21 mouse cellular contexts compared by ENCODE assay signal in the genomic region with DNA sequence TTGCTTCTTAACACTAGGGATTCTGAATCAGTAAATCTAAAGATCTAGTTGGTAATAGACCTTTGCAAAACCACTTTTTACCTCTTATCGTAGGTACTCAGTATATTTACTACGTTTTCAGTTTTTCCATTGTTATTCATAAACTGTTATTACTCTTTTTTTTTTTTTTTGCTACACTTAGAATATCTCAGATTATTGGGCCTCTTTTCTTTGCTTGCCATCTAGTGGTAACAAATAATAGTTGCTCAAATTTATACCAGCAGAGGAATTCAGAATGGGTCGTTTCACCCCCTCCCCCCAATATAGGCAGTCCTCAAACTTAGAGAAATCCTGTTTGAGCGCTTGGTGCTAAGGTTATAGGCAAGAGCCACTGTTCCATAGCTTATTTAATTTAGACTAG. TPM values are rescaled to one million over a fixed set of nuclear protein-coding genes. Genes with fewer than 3 reads are reported as not detected.
DNase-seq lines count a peak whose midpoint lies in the region; ATAC-seq and TF ChIP-seq lines count a peak whose summit lies in the region.
"Had no signal": no experiment of that assay in that cellular context is flagged by ENCODE, and none has a peak within 500 bp of the region (broad histone marks: within the 10 kb centered on the region; RNA-seq: fewer than 3 reads in every experiment).

No protein-coding gene starts in this region.

- no peak overlapping the region for H3K9ac ChIP-seq in hindbrain, postnatal 0 days (replicated peaks; ENCODE audit: low read length)
- no peak overlapping the region for H3K9ac ChIP-seq in lung, postnatal 0 days (replicated peaks; ENCODE audit: low read depth)
- no peak overlapping the region for H3K9ac ChIP-seq in MEL (ENCODE audit: control insufficient read depth, low read depth, low read length, poor library complexity, severe bottlenecking)
- H3K9ac ChIP-seq: embryonic facial prominence, embryonic 12.5 days; forebrain, embryonic 15.5 days; heart, embryonic 13.5 days; midbrain, embryonic 12.5 days; neural tube, embryonic 13.5 days had no signal

- DNase-seq in hindbrain, postnatal 0 days (ENCODE audit: low spot score): no peak
- DNase-seq in hindbrain, embryonic 10.5 days (ENCODE audit: low spot score): no peak
- peak; percentile 52 for DNase-seq in lung, postnatal 0 days (ENCODE audit: low spot score)
- no peak for DNase-seq in lung, postnatal 25 days (ENCODE audit: low spot score)
- DNase-seq in MEL (ENCODE audit: low read depth, low spot score): no peak
- DNase-seq in embryonic facial prominence, embryonic 10.5 days (ENCODE audit: low spot score): no peak
- DNase-seq: heart, postnatal 4 days; kidney, adult 18-20 months; kidney, postnatal 14 days; lung, adult 2 months; right cerebral cortex, adult 18-20 months; thymus, postnatal 25 days had no signal

- no peak for ATAC-seq in hindbrain, postnatal 0 days
- ATAC-seq in lung, postnatal 0 days: no peak
- no peak for ATAC-seq in erythroblast, adult 5-6 weeks (replicated peaks; ENCODE audit: low FRiP score, poor library complexity, severe bottlenecking)
- ATAC-seq: forebrain, embryonic 15.5 days; hindbrain, embryonic 16.5 days had no signal

- WGBS in hindbrain, postnatal 0 days: 73% methylated on average over 4 of the region's 4 CpGs
- 89% methylated on average over 4 of the region's 4 CpGs for WGBS in hindbrain, embryonic 10.5 days
- 62% methylated on average over 4 of the region's 4 CpGs for WGBS in lung, postnatal 0 days
- WGBS in embryonic facial prominence, embryonic 10.5 days: 86% methylated on average over 4 of the region's 4 CpGs

- H3K4me3 ChIP-seq in hindbrain, postnatal 0 days (ENCODE audit: low read length): no peak overlapping the region
- no peak overlapping the region for H3K4me3 ChIP-seq in hindbrain, embryonic 10.5 days
- H3K4me3 ChIP-seq in lung, postnatal 0 days (ENCODE audit: low read depth, low read length): no peak overlapping the region
- no peak overlapping the region for H3K4me3 ChIP-seq in MEL (ENCODE audit: control insufficient read depth in 1 of 2, insufficient read depth in 1 of 2, low read depth in 2 of 2, low read length in 2 of 2)
- H3K4me3 ChIP-seq in embryonic facial prominence, embryonic 10.5 days: no peak overlapping the region
- H3K4me3 ChIP-seq: embryonic facial prominence, embryonic 12.5 days; forebrain, embryonic 15.5 days; heart, embryonic 13.5 days; limb, embryonic 10.5 days; midbrain, embryonic 12.5 days; neural tube, embryonic 13.5 days had no signal

- H3K79me2 ChIP-seq in MEL (ENCODE audit: control insufficient read depth, insufficient read depth, low read length, poor library complexity): peaks cover 79% of the 10 kb centered on the region

- H3K27ac ChIP-seq in hindbrain, postnatal 0 days: no peak overlapping the region
- no peak overlapping the region for H3K27ac ChIP-seq in hindbrain, embryonic 10.5 days
- no peak overlapping the region for H3K27ac ChIP-seq in lung, postnatal 0 days (ENCODE audit: low read length)
- no peak overlapping the region for H3K27ac ChIP-seq in MEL (ENCODE audit: control insufficient read depth, low read depth, low read length)
- no peak overlapping the region for H3K27ac ChIP-seq in embryonic facial prominence, embryonic 10.5 days (replicated peaks)
- H3K27ac ChIP-seq: embryonic facial prominence, embryonic 12.5 days; forebrain, embryonic 15.5 days; heart, embryonic 13.5 days; limb, embryonic 10.5 days; midbrain, embryonic 12.5 days; neural tube, embryonic 13.5 days had no signal

- H3K36me3 ChIP-seq in hindbrain, postnatal 0 days (ENCODE audit: insufficient read depth, low read length): peaks cover 3% of the 10 kb centered on the region
- peaks cover 73% of the 10 kb centered on the region for H3K36me3 ChIP-seq in hindbrain, embryonic 10.5 days
- H3K36me3 ChIP-seq in lung, postnatal 0 days (ENCODE audit: insufficient read depth, low read length): no peaks in the 10 kb centered on the region
- peaks cover 40 to 56% of the 10 kb centered on the region in 2 experiments for H3K36me3 ChIP-seq in MEL (ENCODE audit: control insufficient read depth in 1 of 2, insufficient read depth in 2 of 2, low read length in 2 of 2)
- H3K36me3 ChIP-seq in embryonic facial prominence, embryonic 10.5 days (replicated peaks): peaks cover 75% of the 10 kb centered on the region

- H3K9me3 ChIP-seq in hindbrain, postnatal 0 days (ENCODE audit: low read length): no peaks in the 10 kb centered on the region
- H3K9me3 ChIP-seq in hindbrain, embryonic 10.5 days: no peaks in the 10 kb centered on the region
- H3K9me3 ChIP-seq in lung, postnatal 0 days (ENCODE audit: low read length): no peaks in the 10 kb centered on the region
- H3K9me3 ChIP-seq in MEL (replicated peaks; ENCODE audit: insufficient read depth, low read length): no peaks in the 10 kb centered on the region
- H3K9me3 ChIP-seq in embryonic facial prominence, embryonic 10.5 days: no peaks in the 10 kb centered on the region
- H3K9me3 ChIP-seq: embryonic facial prominence, embryonic 12.5 days; forebrain, embryonic 15.5 days; heart, embryonic 13.5 days; limb, embryonic 10.5 days; midbrain, embryonic 12.5 days; neural tube, embryonic 13.5 days had no signal

- no peak; the same call in none of the 2 replicates for TF ChIP-seq RAD21 in MEL (IDR thresholded peaks at IDR 0.05; ENCODE audit: low read depth, low read length)

- H3K27me3 ChIP-seq in hindbrain, postnatal 0 days (ENCODE audit: insufficient read depth, low read length): no peaks in the 10 kb centered on the region
- no peaks in the 10 kb centered on the region for H3K27me3 ChIP-seq in hindbrain, embryonic 10.5 days (ENCODE audit: insufficient read depth, poor library complexity, severe bottlenecking)
- H3K27me3 ChIP-seq in lung, postnatal 0 days (replicated peaks; ENCODE audit: insufficient read depth, low read length): no peaks in the 10 kb centered on the region
- H3K27me3 ChIP-seq in MEL (ENCODE audit: control insufficient read depth in 1 of 2, insufficient read depth in 2 of 2, low read length in 2 of 2): no peaks in the 10 kb centered on the region
- H3K27me3 ChIP-seq in embryonic facial prominence, embryonic 10.5 days (replicated peaks; ENCODE audit: low read depth, poor library complexity, severe bottlenecking): no peaks in the 10 kb centered on the region
- H3K27me3 ChIP-seq: embryonic facial prominence, embryonic 12.5 days; forebrain, embryonic 15.5 days; heart, embryonic 13.5 days; midbrain, embryonic 12.5 days; neural tube, embryonic 13.5 days had no signal

- no peak for TF ChIP-seq EP300 in lung, postnatal 0 days (IDR thresholded peaks at IDR 0.05)
- no peak for TF ChIP-seq EP300 in MEL (IDR thresholded peaks at IDR 0.05; ENCODE audit: low read depth in 1 of 2, low read length in 2 of 2)

- no peak for TF ChIP-seq POLR2A in MEL (IDR thresholded peaks at IDR 0.05; ENCODE audit: control insufficient read depth in 1 of 2, insufficient read depth in 1 of 2, low read depth in 1 of 2, low read length in 2 of 2, poor library complexity in 1 of 2)

- no peak overlapping the region for H3K4me2 ChIP-seq in hindbrain, postnatal 0 days (ENCODE audit: low read depth, low read length)
- no peak overlapping the region for H3K4me2 ChIP-seq in lung, postnatal 0 days (replicated peaks; ENCODE audit: low read depth, low read length)
- H3K4me2 ChIP-seq: embryonic facial prominence, embryonic 12.5 days; forebrain, embryonic 15.5 days; heart, embryonic 13.5 days; midbrain, embryonic 12.5 days; neural tube, embryonic 13.5 days had no signal

- 0 out of 2 replicates have a peak, but pooled peaks cover 3% of the 10 kb centered on the region for H3K4me1 ChIP-seq in hindbrain, postnatal 0 days (ENCODE audit: insufficient read depth, low read length)
- peaks cover 8% of the 10 kb centered on the region for H3K4me1 ChIP-seq in hindbrain, embryonic 10.5 days (replicated peaks)
- H3K4me1 ChIP-seq in lung, postnatal 0 days (ENCODE audit: insufficient read depth, low read depth, low read length): no peaks in the 10 kb centered on the region; the same call in 1 of the 2 replicates
- peaks cover 0 to 5% of the 10 kb centered on the region in 2 experiments; a peak in 3 of 4 replicates for H3K4me1 ChIP-seq in MEL (ENCODE audit: control insufficient read depth in 1 of 2, insufficient read depth in 2 of 2, low read length in 2 of 2)
- peaks cover 15% of the 10 kb centered on the region for H3K4me1 ChIP-seq in embryonic facial prominence, embryonic 10.5 days
- H3K4me1 ChIP-seq: limb, embryonic 10.5 days had no signal

- peak; percentile 52 for TF ChIP-seq CTCF in hindbrain, postnatal 0 days (IDR thresholded peaks at IDR 0.05; ENCODE audit: low read depth)
- TF ChIP-seq CTCF in lung, postnatal 0 days (IDR thresholded peaks at IDR 0.05): peak; percentile 43
- TF ChIP-seq CTCF in MEL (IDR thresholded peaks at IDR 0.05 in 2 of 3, conservative IDR thresholded peaks at IDR 0.05 in 1 of 3; ENCODE audit: control insufficient read depth in 1 of 3, insufficient read depth in 1 of 3, low read depth in 2 of 3, low read length in 3 of 3, poor library complexity in 1 of 3, severe bottlenecking in 1 of 3): peak in 2 of 3 experiments; percentile 30 to 40; a peak in 3 of 6 replicates

RNA-seq across cellular contexts. Expression of a gene that starts 18.4 kb away (rescaled TPM):
- 181 and 188 TPM in 2 replicates for total RNA-seq in hindbrain, postnatal 0 days (2014; rRNA removed)
- 1,457 and 1,531 TPM in 2 replicates for polyA plus RNA-seq in hindbrain, postnatal 0 days (2015; fragmentation: Nextera tagmentation; extraction: Ambion mirVana)
- 1,323 and 1,330 TPM in 2 replicates for polyA plus RNA-seq in hindbrain, embryonic 10.5 days (2016; fragmentation: Nextera tagmentation; extraction: Ambion mirVana)
- 453 and 499 TPM in 2 replicates for polyA plus RNA-seq in lung, postnatal 0 days (2015; fragmentation: Nextera tagmentation; extraction: Ambion mirVana)
- 303 and 356 TPM in 2 replicates for total RNA-seq in MEL (2012; rRNA removed)
- 100 to 1,000 TPM; 755 to 855 TPM for polyA plus RNA-seq in MEL (2012; ENCODE audit: insufficient read depth in 1 of 2, insufficient read length in 2 of 2, low read depth in 1 of 2, low replicate concordance in 2 of 2, missing spikeins in 1 of 2)
- total RNA-seq in erythroblast, adult 5-6 weeks (2015; ENCODE audit: low replicate concordance): 119 and 129 TPM in 2 replicates
- 56.7 and 60.2 TPM in 2 replicates for total RNA-seq in erythroblast, adult 5-6 weeks (2017; ENCODE audit: low replicate concordance)
- polyA plus RNA-seq in embryonic facial prominence, embryonic 10.5 days (2016; fragmentation: Nextera tagmentation; extraction: Ambion mirVana): 1,280 and 1,286 TPM in 2 replicates

RNA-seq across cellular contexts. Expression of a gene that starts 44.8 kb away (rescaled TPM):
- 12.7 and 12.8 TPM in 2 replicates for total RNA-seq in hindbrain, postnatal 0 days (2014; rRNA removed)
- 4.0 and 4.3 TPM in 2 replicates for polyA plus RNA-seq in hindbrain, postnatal 0 days (2015; fragmentation: Nextera tagmentation; extraction: Ambion mirVana)
- polyA plus RNA-seq in hindbrain, embryonic 10.5 days (2016; fragmentation: Nextera tagmentation; extraction: Ambion mirVana): 0.39 and 0.45 TPM in 2 replicates
- 0.06 and 0.10 TPM in 2 replicates for polyA plus RNA-seq in lung, postnatal 0 days (2015; fragmentation: Nextera tagmentation; extraction: Ambion mirVana)
- not detected in 2 replicates for total RNA-seq in MEL (2012; rRNA removed)
- not detected for polyA plus RNA-seq in MEL (2012; ENCODE audit: insufficient read depth in 1 of 2, insufficient read length in 2 of 2, low read depth in 1 of 2, low replicate concordance in 2 of 2, missing spikeins in 1 of 2)
- total RNA-seq in erythroblast, adult 5-6 weeks (2015; ENCODE audit: low replicate concordance): not detected in 2 replicates
- total RNA-seq in erythroblast, adult 5-6 weeks (2017; ENCODE audit: low replicate concordance): not detected in 2 replicates
- 0.22 and 0.28 TPM in 2 replicates for polyA plus RNA-seq in embryonic facial prominence, embryonic 10.5 days (2016; fragmentation: Nextera tagmentation; extraction: Ambion mirVana)
- total RNA-seq: common myeloid progenitor, adult 5-6 weeks had no signal
